Mouse (Mus musculus) spleen, postnatal 36 days (tissue): ENCODE results near the gene Pola1.
A peak's percentile ranks its signal among the peaks of the same experiment; 100 is the strongest.

ENCODE experiments used
- DNase-seq, 2 experiments: peaks; one replicate each; pipeline ENCODE4 v3.0.0; 2022; ENCODE audit warnings: low spot score in 2 of 2, mixed read lengths in 1 of 2

The Pola1 gene

GRCm38 (mm10) chrX:93631657-93632449 lies at the start of gene Pola1:
Pola1 (minus strand) TSS chrX:93632155.
- peak; percentile 76 to 79 for DNase-seq

GRCm38 (mm10) chrX:93676228-93676627 lies 44.3 kb upstream of the Pola1 start:
- no peak for DNase-seq

- peak; percentile 66 to 75 for DNase-seq
Observed at GRCm38 (mm10) chrX:93674836-93675795, 43.2 kb upstream of the Pola1 start.

- no peak for DNase-seq
Observed at GRCm38 (mm10) chrX:93674432-93674831, 42.5 kb upstream of the Pola1 start.

- DNase-seq: no peak
Observed at GRCm38 (mm10) chrX:93664787-93665186, 32.8 kb upstream of the Pola1 start.

GRCm38 (mm10) chrX:93663919-93664586 lies 32.1 kb upstream of the Pola1 start:
- no peak for DNase-seq

GRCm38 (mm10) chrX:93655153-93655552 lies 23.2 kb upstream of the Pola1 start:
- no peak for DNase-seq

DNA sequence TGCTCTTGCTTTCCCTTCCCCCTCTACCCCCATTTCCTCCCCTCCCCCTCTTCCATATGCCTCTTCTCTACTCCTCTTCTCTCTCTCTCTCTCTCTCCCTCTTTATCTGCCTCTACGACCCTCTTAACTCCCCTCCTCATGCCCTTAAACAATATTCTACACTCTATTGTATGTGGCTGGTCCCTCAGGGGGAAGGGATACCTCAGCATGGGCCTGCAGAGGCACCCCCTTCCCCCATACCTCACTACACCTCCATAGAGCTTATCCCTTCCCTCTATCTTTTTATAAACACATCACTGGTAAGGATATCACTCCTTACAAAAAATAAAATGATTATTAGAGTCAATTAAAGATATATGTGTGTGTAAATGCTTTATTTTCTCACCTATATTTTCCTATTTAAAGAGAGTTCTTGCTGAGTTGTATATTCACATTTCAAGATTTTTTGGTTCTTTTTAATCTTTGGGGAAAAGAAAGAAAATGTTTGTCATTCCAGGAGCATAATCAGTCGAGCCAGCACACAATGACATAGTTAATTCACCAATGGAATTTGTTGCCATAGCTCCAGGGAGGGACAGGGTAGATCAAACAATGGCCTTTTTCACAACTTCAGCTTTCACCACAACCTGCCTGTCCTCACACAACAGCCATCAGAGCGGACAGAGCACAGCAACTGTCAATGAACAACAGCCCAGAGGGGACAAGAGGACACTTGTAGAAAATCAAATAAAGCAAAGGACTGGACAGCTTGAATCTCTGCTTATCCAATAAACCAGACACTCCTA lies 22.5 kb upstream of the Pola1 start, which contains the start of gene Pcyt1b:
Pcyt1b (plus strand) TSS at position 646 of the 785 bp plus-strand sequence.
- DNase-seq: no peak

GRCm38 (mm10) chrX:93650738-93651137 lies 18.8 kb upstream of the Pola1 start:
- DNase-seq: no peak

- no peak for DNase-seq
Observed at GRCm38 (mm10) chrX:93644022-93644421, 12.1 kb upstream of the Pola1 start.

- no peak for DNase-seq
Observed at GRCm38 (mm10) chrX:93643600-93643999, 11.6 kb upstream of the Pola1 start.

DNA sequence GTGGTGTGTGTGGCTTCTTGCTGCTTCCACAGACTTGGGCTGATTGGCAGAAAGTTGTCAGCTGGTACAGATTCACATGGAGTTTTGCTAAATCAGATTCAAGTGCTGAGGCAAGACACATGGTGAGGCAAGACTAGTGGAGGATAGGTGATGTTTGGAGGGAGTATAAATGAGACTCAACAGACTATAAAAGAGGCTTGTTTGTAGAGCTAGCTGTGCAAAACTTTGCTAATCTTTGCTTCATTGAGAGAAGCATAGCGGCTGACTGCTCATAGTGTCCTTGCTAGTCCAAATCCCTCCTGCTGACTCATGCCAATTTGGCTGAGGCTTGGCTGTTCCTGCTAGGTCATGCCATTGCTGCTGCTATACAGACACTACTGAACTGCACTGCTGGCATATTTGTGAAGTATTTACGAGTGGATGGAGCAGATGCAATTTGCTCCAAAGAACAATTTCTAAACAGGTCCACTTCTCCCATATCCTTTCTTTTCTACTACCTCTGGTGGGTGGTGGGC lies 3.0 kb upstream of the Pola1 start:
- DNase-seq: no peak

DNA sequence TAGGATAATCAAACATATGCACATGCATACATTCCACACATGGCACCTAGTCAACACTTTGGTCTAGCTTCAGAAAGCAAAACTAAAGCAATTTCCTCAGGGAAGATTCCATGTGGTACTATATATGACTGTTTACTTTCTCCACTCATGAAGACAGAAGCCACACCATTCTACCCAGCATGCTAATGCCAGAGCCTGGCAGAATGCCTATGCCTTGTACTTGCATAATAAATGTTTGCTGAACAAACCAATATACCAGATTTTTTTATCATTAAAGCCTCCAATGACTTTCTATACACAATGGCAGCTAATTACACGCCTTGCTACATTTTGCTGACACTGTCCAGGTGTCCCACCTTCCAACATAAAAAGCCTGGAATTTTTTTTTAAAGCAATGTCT lies 1.7 kb downstream of the Pola1 start:
- DNase-seq: no peak

DNA sequence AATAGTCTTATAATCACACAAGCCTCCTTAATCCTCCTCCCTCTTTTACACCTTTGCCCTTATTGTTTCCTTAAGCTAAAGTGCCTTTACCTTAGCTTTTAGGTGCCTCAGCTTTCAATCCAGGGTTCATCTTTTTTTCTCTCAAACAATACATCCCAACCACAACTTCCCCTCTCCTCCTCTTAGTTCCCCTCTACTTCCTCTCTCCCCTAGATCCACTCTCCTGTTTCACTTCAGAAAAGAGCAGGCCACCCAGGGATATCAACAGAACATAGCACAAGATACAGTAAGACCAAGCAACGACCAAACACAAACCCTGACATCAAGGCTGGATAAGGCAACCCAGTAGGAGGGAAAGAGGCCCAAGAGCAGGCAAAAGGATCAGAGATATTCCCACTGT lies 29.7 kb downstream of the Pola1 start:
- DNase-seq: no peak

DNA sequence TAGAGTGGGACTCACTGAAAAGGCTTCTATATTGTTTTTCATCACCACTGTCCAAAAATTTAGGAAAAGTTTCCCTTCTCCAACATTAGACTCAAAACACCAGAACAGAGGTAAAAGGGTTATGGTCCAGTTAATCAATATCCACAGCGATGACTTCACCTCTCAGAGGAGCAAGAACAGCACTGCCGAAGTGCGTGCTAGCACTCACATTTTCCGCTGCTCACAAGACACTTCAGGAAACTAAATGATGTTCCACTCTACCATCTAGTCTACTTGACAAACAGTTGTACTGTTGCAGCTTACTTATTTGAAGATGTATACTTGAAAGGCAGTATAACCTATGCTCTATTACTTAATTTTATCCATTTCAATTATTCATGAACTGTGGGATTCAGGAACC lies 37.7 kb downstream of the Pola1 start:
- DNase-seq: no peak

GRCm38 (mm10) chrX:93580931-93581330 lies 51.0 kb downstream of the Pola1 start:
- no peak for DNase-seq

DNA sequence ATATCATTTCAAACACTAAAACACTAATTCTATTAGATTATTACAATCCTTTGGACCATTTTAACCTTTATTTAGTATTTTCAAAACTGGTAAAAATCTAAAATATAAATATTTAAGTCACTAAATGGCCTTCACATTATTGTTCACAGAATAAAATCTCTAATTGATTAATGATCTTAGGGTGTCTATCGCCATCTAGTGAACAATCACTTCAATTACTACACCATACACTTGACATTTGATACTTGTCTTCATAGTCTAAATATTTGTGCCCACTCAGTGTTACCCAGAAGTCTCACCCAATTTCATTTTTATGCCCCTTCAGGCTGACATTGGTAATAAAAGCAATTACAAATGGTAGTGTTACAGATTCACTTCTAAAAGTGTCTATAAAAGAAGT lies 74.8 kb downstream of the Pola1 start:
- DNase-seq: no peak

- no peak for DNase-seq
Observed at GRCm38 (mm10) chrX:93539779-93540178, 92.2 kb downstream of the Pola1 start.

GRCm38 (mm10) chrX:93502865-93503353 lies 129.0 kb downstream of the Pola1 start:
- DNase-seq: no peak

- no peak for DNase-seq
Observed at GRCm38 (mm10) chrX:93497597-93497996, 134.4 kb downstream of the Pola1 start.

- no peak for DNase-seq
Observed at GRCm38 (mm10) chrX:93465711-93466110, 166.2 kb downstream of the Pola1 start.
